Mouse (Mus musculus): ENCODE data around the gene Ube2i. TPM values are rescaled to one million over a fixed set of nuclear protein-coding genes. Genes with fewer than 3 reads are reported as not detected.
A peak's percentile ranks its signal among the peaks of the same experiment; 100 is the strongest.
"Not testable (repeated sequence)": the region's sequence is repeated elsewhere in the genome, so short reads cannot be mapped to it uniquely, and the experiment has no call there.

Ube2i gene
- polyA plus RNA-seq, 1 experiment from 2014 or later, result 922 TPM

GRCm38 (mm10) chr17:25248033-25248750, 26.2 kb downstream of the Ube2i start:
- H3K4me3 ChIP-seq (ENCODE audit: low read depth, low read length), result no peak overlapping the region
- no peak for ATAC-seq (ENCODE audit: insufficient number of reproducible peaks, low FRiP score, low TSS enrichment, low read depth)
- no peak for DNase-seq (ENCODE audit: low spot score)
- H3K9ac ChIP-seq (ENCODE audit: low read length), result no peak overlapping the region
- H3K27me3 ChIP-seq (ENCODE audit: control insufficient read depth, insufficient read depth, low read length), result no peaks in the 10 kb centered on the region; the same call in 1 of the 2 replicates
- no peaks in the 10 kb centered on the region for H3K4me1 ChIP-seq (ENCODE audit: control insufficient read depth, insufficient read depth, low read length)
- H3K4me2 ChIP-seq (ENCODE audit: low read depth, severe bottlenecking), result no peak overlapping the region
- no peaks in the 10 kb centered on the region for H3K9me3 ChIP-seq (ENCODE audit: control insufficient read depth, low read length)
- 78% methylated on average over 18 of the region's 18 CpGs for WGBS
- H3K27ac ChIP-seq (replicated peaks; ENCODE audit: low read depth, low read length), result no peak overlapping the region
- H3K36me3 ChIP-seq (ENCODE audit: control insufficient read depth, insufficient read depth, low read length), result peaks cover 8% of the 10 kb centered on the region

GRCm38 (mm10) chr17:25244239-25244638, 30.2 kb downstream of the Ube2i start:
- Histone ChIP-seq H3K4me2 (ENCODE audit: low read depth, severe bottlenecking) (no peak overlapping the region), H3K36me3 (ENCODE audit: control insufficient read depth, insufficient read depth, low read length) (peaks cover 14% of the 10 kb centered on the region), H3K27me3 (ENCODE audit: control insufficient read depth, insufficient read depth, low read length) (no peaks in the 10 kb centered on the region), H3K9me3 (ENCODE audit: control insufficient read depth, low read length) (no peaks in the 10 kb centered on the region), H3K9ac (ENCODE audit: low read length) (0 out of 2 replicates have a peak overlapping the region, but pooled peaks have one; percentile 12), H3K27ac (replicated peaks; ENCODE audit: low read depth, low read length) (no peak overlapping the region), H3K4me3 (ENCODE audit: low read depth, low read length) (no peak overlapping the region), H3K4me1 (ENCODE audit: control insufficient read depth, insufficient read depth, low read length) (peaks cover 7% of the 10 kb centered on the region)
- DNase-seq (ENCODE audit: low spot score) (no peak), ATAC-seq (ENCODE audit: insufficient number of reproducible peaks, low FRiP score, low TSS enrichment, low read depth) (no peak)
- WGBS, result 84% methylated on average over 16 of the region's 16 CpGs

- 86% methylated on average over 11 of the region's 11 CpGs for WGBS
- no peak overlapping the region for H3K4me3 ChIP-seq (ENCODE audit: low read depth, low read length)
- no peaks in the 10 kb centered on the region for H3K27me3 ChIP-seq (ENCODE audit: control insufficient read depth, insufficient read depth, low read length)
- ATAC-seq (ENCODE audit: insufficient number of reproducible peaks, low FRiP score, low TSS enrichment, low read depth) (no peak), DNase-seq (ENCODE audit: low spot score) (no peak)
- H3K9ac ChIP-seq (ENCODE audit: low read length), result no peak overlapping the region
- H3K4me2 ChIP-seq (ENCODE audit: low read depth, severe bottlenecking), result no peak overlapping the region
- H3K9me3 ChIP-seq (ENCODE audit: control insufficient read depth, low read length), result no peaks in the 10 kb centered on the region
- no peak overlapping the region for H3K27ac ChIP-seq (replicated peaks; ENCODE audit: low read depth, low read length)
- H3K4me1 ChIP-seq (ENCODE audit: control insufficient read depth, insufficient read depth, low read length), result peaks cover 7% of the 10 kb centered on the region
- H3K36me3 ChIP-seq (ENCODE audit: control insufficient read depth, insufficient read depth, low read length), result peaks cover 14% of the 10 kb centered on the region
Observed at GRCm38 (mm10) chr17:25243131-25243780, 31.2 kb downstream of the Ube2i start.

- H3K4me2 ChIP-seq (ENCODE audit: low read depth, severe bottlenecking), result peak within 1 kb of the TSS; percentile 94
- H3K27me3 ChIP-seq (ENCODE audit: control insufficient read depth, insufficient read depth, low read length), result no peaks in the 10 kb centered on the region
- H3K27ac ChIP-seq (replicated peaks; ENCODE audit: low read depth, low read length), result peak within 1 kb of the TSS; percentile 83
- H3K9ac ChIP-seq (ENCODE audit: low read length), result peak within 1 kb of the TSS; percentile 96
- peaks cover 7% of the 10 kb centered on the region for H3K4me1 ChIP-seq (ENCODE audit: control insufficient read depth, insufficient read depth, low read length)
- ATAC-seq (ENCODE audit: insufficient number of reproducible peaks, low FRiP score, low TSS enrichment, low read depth) (peak; percentile 87; the same call in 1 of the 2 replicates), DNase-seq (ENCODE audit: low spot score) (peak; percentile 92)
- under 1% methylated on average over 80 of the region's 80 CpGs for WGBS
- H3K36me3 ChIP-seq (ENCODE audit: control insufficient read depth, insufficient read depth, low read length), result peaks cover 17% of the 10 kb centered on the region
- peak within 1 kb of the TSS; percentile 100 for H3K4me3 ChIP-seq (ENCODE audit: low read depth, low read length)
- no peaks in the 10 kb centered on the region for H3K9me3 ChIP-seq (ENCODE audit: control insufficient read depth, low read length)
Observed at GRCm38 (mm10) chr17:25239695-25240636, 34.5 kb downstream of the Ube2i start, which contains the start of the genes Gnptg and Tsr3. Gnptg (minus strand) TSS chr17:25240124. Tsr3 (plus strand) TSS chr17:25240170.

- no peaks in the 10 kb centered on the region for H3K4me1 ChIP-seq (ENCODE audit: control insufficient read depth, insufficient read depth, low read length)
Observed at GRCm38 (mm10) chr17:25235635-25236034, 38.8 kb downstream of the Ube2i start.

GRCm38 (mm10) chr17:25231621-25232020, 42.8 kb downstream of the Ube2i start:
- 86% methylated on average over 4 of the region's 11 CpGs for WGBS
- ATAC-seq (ENCODE audit: insufficient number of reproducible peaks, low FRiP score, low TSS enrichment, low read depth), result not testable (repeated sequence)

More at GRCm38 (mm10) chr17:25235635-25236034, 38.8 kb downstream of the Ube2i start:
- no peak overlapping the region for H3K27ac ChIP-seq (replicated peaks; ENCODE audit: low read depth, low read length)
- H3K9ac ChIP-seq (ENCODE audit: low read length), result no peak overlapping the region
- no peak overlapping the region for H3K4me2 ChIP-seq (ENCODE audit: low read depth, severe bottlenecking)
- DNase-seq (ENCODE audit: low spot score) (no peak), ATAC-seq (ENCODE audit: insufficient number of reproducible peaks, low FRiP score, low TSS enrichment, low read depth) (no peak)
- peaks cover 5% of the 10 kb centered on the region; the same call in 1 of the 2 replicates for H3K36me3 ChIP-seq (ENCODE audit: control insufficient read depth, insufficient read depth, low read length)
- 86% methylated on average over 9 of the region's 9 CpGs for WGBS
- H3K4me3 ChIP-seq (ENCODE audit: low read depth, low read length), result no peak overlapping the region
- no peaks in the 10 kb centered on the region for H3K9me3 ChIP-seq (ENCODE audit: control insufficient read depth, low read length)
- no peaks in the 10 kb centered on the region for H3K27me3 ChIP-seq (ENCODE audit: control insufficient read depth, insufficient read depth, low read length)

GRCm38 (mm10) chr17:25230700-25231099, 43.7 kb downstream of the Ube2i start:
- DNase-seq (ENCODE audit: low spot score), result no peak

More at GRCm38 (mm10) chr17:25231621-25232020, 42.8 kb downstream of the Ube2i start:
- H3K36me3 ChIP-seq (ENCODE audit: control insufficient read depth, insufficient read depth, low read length); H3K4me1 ChIP-seq (ENCODE audit: control insufficient read depth, insufficient read depth, low read length); H3K9me3 ChIP-seq (ENCODE audit: control insufficient read depth, low read length); H3K9ac ChIP-seq (ENCODE audit: low read length); H3K27me3 ChIP-seq (ENCODE audit: control insufficient read depth, insufficient read depth, low read length); H3K4me2 ChIP-seq (ENCODE audit: low read depth, severe bottlenecking); DNase-seq (ENCODE audit: low spot score); H3K4me3 ChIP-seq (ENCODE audit: low read depth, low read length); H3K27ac ChIP-seq (replicated peaks; ENCODE audit: low read depth, low read length): not testable (repeated sequence)

More at GRCm38 (mm10) chr17:25230700-25231099, 43.7 kb downstream of the Ube2i start:
- H3K4me1 ChIP-seq (ENCODE audit: control insufficient read depth, insufficient read depth, low read length), result no peaks in the 10 kb centered on the region
- H3K9me3 ChIP-seq (ENCODE audit: control insufficient read depth, low read length), result no peaks in the 10 kb centered on the region
- 98% methylated on average over 3 of the region's 3 CpGs for WGBS
- H3K9ac ChIP-seq (ENCODE audit: low read length), result no peak overlapping the region
- no peaks in the 10 kb centered on the region for H3K27me3 ChIP-seq (ENCODE audit: control insufficient read depth, insufficient read depth, low read length)
- H3K4me3 ChIP-seq (ENCODE audit: low read depth, low read length), result no peak overlapping the region
- H3K27ac ChIP-seq (replicated peaks; ENCODE audit: low read depth, low read length), result no peak overlapping the region
- peaks cover 7% of the 10 kb centered on the region; the same call in 1 of the 2 replicates for H3K36me3 ChIP-seq (ENCODE audit: control insufficient read depth, insufficient read depth, low read length)
- H3K4me2 ChIP-seq (ENCODE audit: low read depth, severe bottlenecking), result no peak overlapping the region
- no peak for ATAC-seq (ENCODE audit: insufficient number of reproducible peaks, low FRiP score, low TSS enrichment, low read depth)
